Mouse (Mus musculus) lung, postnatal 10 days (tissue): ENCODE data around the gene Wscd2.
A peak's percentile ranks its signal among the peaks of the same experiment; 100 is the strongest.

Experiments used
- DNase-seq: peaks from one replicate; pipeline ENCODE4 v3.0.0; 2021

Gene Wscd2

GRCm38 (mm10) chr5:113490033-113490432 is at the start of gene Wscd2:
Gene Wscd2, plus strand, starts transcription at chr5:113490333.
- no peak for DNase-seq

- DNase-seq: no peak
These were observed 48.0 kb upstream of the Wscd2 start for GRCm38 (mm10) chr5:113442180-113442579.

- no peak for DNase-seq
These were observed 42.0 kb upstream of the Wscd2 start for GRCm38 (mm10) chr5:113448023-113448734.

GRCm38 (mm10) chr5:113449336-113449735 is 40.8 kb upstream of the Wscd2 start:
- DNase-seq: no peak

- DNase-seq: no peak
These were observed 37.4 kb upstream of the Wscd2 start for GRCm38 (mm10) chr5:113452691-113453090.

GRCm38 (mm10) chr5:113453356-113453755 is 36.8 kb upstream of the Wscd2 start:
- DNase-seq: no peak

GRCm38 (mm10) chr5:113456020-113456419 is 34.1 kb upstream of the Wscd2 start:
- no peak for DNase-seq

- no peak for DNase-seq
These were observed 33.4 kb upstream of the Wscd2 start for GRCm38 (mm10) chr5:113456756-113457155.

GRCm38 (mm10) chr5:113457260-113457659 is 32.9 kb upstream of the Wscd2 start:
- DNase-seq: no peak

- DNase-seq: no peak
These were observed 30.2 kb upstream of the Wscd2 start for GRCm38 (mm10) chr5:113459942-113460341.

GRCm38 (mm10) chr5:113461582-113461981 is 28.6 kb upstream of the Wscd2 start:
- DNase-seq: no peak

GRCm38 (mm10) chr5:113461998-113462625 is 28.0 kb upstream of the Wscd2 start:
- DNase-seq: no peak

GRCm38 (mm10) chr5:113464731-113465130 is 25.4 kb upstream of the Wscd2 start:
- DNase-seq: no peak

- DNase-seq: no peak
These were observed 23.6 kb upstream of the Wscd2 start for GRCm38 (mm10) chr5:113466536-113466935.

GRCm38 (mm10) chr5:113467072-113467471 is 23.1 kb upstream of the Wscd2 start:
- no peak for DNase-seq

- no peak for DNase-seq
These were observed 22.4 kb upstream of the Wscd2 start for GRCm38 (mm10) chr5:113467765-113468164.

GRCm38 (mm10) chr5:113468625-113469024 is 21.5 kb upstream of the Wscd2 start:
- DNase-seq: no peak

GRCm38 (mm10) chr5:113469231-113469630 is 20.9 kb upstream of the Wscd2 start:
- no peak for DNase-seq

GRCm38 (mm10) chr5:113469826-113470225 is 20.3 kb upstream of the Wscd2 start:
- no peak for DNase-seq

GRCm38 (mm10) chr5:113471417-113471816 is 18.7 kb upstream of the Wscd2 start:
- peak; percentile 83 for DNase-seq

GRCm38 (mm10) chr5:113472339-113472738 is 17.8 kb upstream of the Wscd2 start:
- no peak for DNase-seq

- DNase-seq: no peak
These were observed 13.3 kb upstream of the Wscd2 start for GRCm38 (mm10) chr5:113476816-113477215.

GRCm38 (mm10) chr5:113479075-113479474 is 11.1 kb upstream of the Wscd2 start:
- DNase-seq: no peak

GRCm38 (mm10) chr5:113480451-113480850 is 9.7 kb upstream of the Wscd2 start:
- DNase-seq: no peak
